Mouse (Mus musculus) kidney, postnatal 0 days (tissue): ENCODE measurements around the gene Ddx5. TPM values are rescaled to one million over a fixed set of nuclear protein-coding genes. Genes with fewer than 3 reads are reported as not detected.

Source experiments
- ATAC-seq: fragments of 200-750 bp; cut with Nextera tagmentation; replicated peaks from 2 replicates; pipeline ENCODE4 v1.8.0; 2017; ENCODE audit warnings: low read depth, moderate number of reproducible peaks, moderate TSS enrichment, moderate library complexity; ENCODE audit not compliant: low FRiP score
- DNase-seq: peaks from one replicate; pipeline ENCODE4 v3.0.0-alpha.2; 2016; ENCODE audit warnings: low spot score
- H3K27ac ChIP-seq: fragments of 300-500 bp; sonication (generic); 2 replicates; pipeline ENCODE4 v1.5.1; 2014; ENCODE audit warnings: mild to moderate bottlenecking
- H3K27me3 ChIP-seq: fragments of 300-500 bp; sonication (generic); 2 replicates; pipeline ENCODE4 v1.6.1; 2014; ENCODE audit warnings: low read length, mixed read lengths; ENCODE audit not compliant: insufficient read depth
- H3K36me3 ChIP-seq: fragments of 300-500 bp; sonication (generic); 2 replicates; pipeline ENCODE4 v1.6.1; 2014; ENCODE audit warnings: low read length, mixed read lengths; ENCODE audit not compliant: insufficient read depth
- H3K4me1 ChIP-seq: fragments of 300-500 bp; sonication (generic); replicated peaks from 2 replicates; pipeline ENCODE4 v1.6.1; 2014; ENCODE audit warnings: antibody characterized with exemption, low read length, mixed read lengths; ENCODE audit not compliant: insufficient read depth
- H3K4me2 ChIP-seq: fragments of 300-500 bp; sonication (generic); 2 replicates; pipeline ENCODE4 v1.6.1; 2014; ENCODE audit warnings: mild to moderate bottlenecking, low read length, moderate library complexity, mixed read lengths
- H3K4me3 ChIP-seq: fragments of 300-500 bp; sonication (generic); replicated peaks from 2 replicates; pipeline ENCODE4 v1.5.1; 2014; ENCODE audit warnings: low read depth, low read length
- H3K9ac ChIP-seq: fragments of 300-500 bp; sonication (generic); 2 replicates; pipeline ENCODE4 v1.6.1; 2014; ENCODE audit warnings: low read depth, low read length
- H3K9me3 ChIP-seq: fragments of 300-500 bp; sonication (generic); replicated peaks from 2 replicates; pipeline ENCODE4 v1.6.1; 2016; ENCODE audit warnings: low read length, inconsistent platforms, mixed read lengths
- CTCF ChIP-seq: IDR thresholded peaks from 2 replicates; pipeline ENCODE4 v1.5.1; 2016; ENCODE audit warnings: antibody characterized with exemption, low read depth, mild to moderate bottlenecking, moderate library complexity
- WGBS: fragments of 180-500 bp; shearing (Covaris S2); extraction: QIAGEN DNeasy Blood & Tissue Kit; methylation state at CpG from one replicate; pipeline ENCODE4 v1.1.7; 2014; 5-methylcytosine and 5-hydroxymethylcytosine counted together
- polyA plus RNA-seq: library from polyadenylated mRNA; unstranded; fragments of >200 nt; fragmentation: Nextera tagmentation; extraction: Ambion mirVana; gene quantifications from 2 replicates; pipeline ENCODE4 v1.2.1, GENCODE M21; 2015

Gene Ddx5
- polyA plus RNA-seq, 1 experiment from 2014 or later: 297 TPM

GRCm38 (mm10) chr11:106821397-106821796 lies 32.4 kb upstream of the Ddx5 start:
- Histone ChIP-seq H3K4me2 (no peak overlapping the region), H3K4me1 (no peaks in the 10 kb centered on the region), H3K4me3 (no peak overlapping the region), H3K9ac (no peak overlapping the region), H3K27ac (peak overlapping the region; percentile 28; the same call in 1 of the 2 replicates), H3K27me3 (no peaks in the 10 kb centered on the region), H3K36me3 (peaks cover 37% of the 10 kb centered on the region; the same call in 1 of the 2 replicates), H3K9me3 (no peaks in the 10 kb centered on the region)
- ATAC-seq: no peak
- WGBS: 79% methylated on average over 6 of the region's 6 CpGs
- DNase-seq: no peak
- TF ChIP-seq CTCF: no peak

- no peak overlapping the region for H3K27ac ChIP-seq
- 32% methylated on average over 4 of the region's 4 CpGs for WGBS
- DNase-seq: peak; percentile 36
- H3K4me3 ChIP-seq: no peak overlapping the region
- H3K9me3 ChIP-seq: no peaks in the 10 kb centered on the region
- H3K4me1 ChIP-seq: no peaks in the 10 kb centered on the region
- no peak for ATAC-seq
- no peak overlapping the region for H3K4me2 ChIP-seq
- no peak overlapping the region for H3K9ac ChIP-seq
- peaks cover 38% of the 10 kb centered on the region; the same call in 1 of the 2 replicates for H3K36me3 ChIP-seq
- TF ChIP-seq CTCF: no peak
- no peaks in the 10 kb centered on the region for H3K27me3 ChIP-seq
Measured at GRCm38 (mm10) chr11:106820972-106821371, 32.0 kb upstream of the Ddx5 start.

- H3K27me3 ChIP-seq: no peaks in the 10 kb centered on the region
- no peaks in the 10 kb centered on the region for H3K9me3 ChIP-seq
- 69% methylated on average over 6 of the region's 6 CpGs for WGBS
- ATAC-seq: no peak
- no peaks in the 10 kb centered on the region for H3K4me1 ChIP-seq
- H3K4me2 ChIP-seq: no peak overlapping the region
- DNase-seq: no peak
- no peak overlapping the region for H3K9ac ChIP-seq
- H3K4me3 ChIP-seq: no peak overlapping the region
- TF ChIP-seq CTCF: no peak
- no peak overlapping the region for H3K27ac ChIP-seq
- H3K36me3 ChIP-seq: peaks cover 44% of the 10 kb centered on the region; the same call in 1 of the 2 replicates
Measured at GRCm38 (mm10) chr11:106820252-106820651, 31.3 kb upstream of the Ddx5 start.

GRCm38 (mm10) chr11:106819595-106819994 lies 30.6 kb upstream of the Ddx5 start:
- Histone ChIP-seq H3K27ac (no peak overlapping the region), H3K36me3 (peaks cover 48% of the 10 kb centered on the region; the same call in 1 of the 2 replicates), H3K4me3 (no peak overlapping the region), H3K9ac (no peak overlapping the region), H3K4me2 (no peak overlapping the region), H3K4me1 (no peaks in the 10 kb centered on the region), H3K27me3 (no peaks in the 10 kb centered on the region), H3K9me3 (no peaks in the 10 kb centered on the region)
- WGBS: 85% methylated on average over 9 of the region's 9 CpGs
- DNase-seq (no peak), ATAC-seq (no peak)
- TF ChIP-seq CTCF: no peak

- Histone ChIP-seq H3K9me3 (no peaks in the 10 kb centered on the region), H3K27ac (no peak overlapping the region), H3K9ac (no peak overlapping the region), H3K27me3 (no peaks in the 10 kb centered on the region), H3K4me2 (no peak overlapping the region), H3K36me3 (peaks cover 51% of the 10 kb centered on the region; the same call in 1 of the 2 replicates), H3K4me3 (no peak overlapping the region), H3K4me1 (no peaks in the 10 kb centered on the region)
- ATAC-seq (no peak), DNase-seq (peak; percentile 47)
- TF ChIP-seq CTCF: no peak
- 45% methylated on average over 9 of the region's 9 CpGs for WGBS
Measured at GRCm38 (mm10) chr11:106818341-106818740, 29.4 kb upstream of the Ddx5 start.

- Histone ChIP-seq H3K4me1 (no peaks in the 10 kb centered on the region), H3K36me3 (peaks cover 46% of the 10 kb centered on the region; the same call in 1 of the 2 replicates), H3K9me3 (no peaks in the 10 kb centered on the region)
Measured at GRCm38 (mm10) chr11:106817808-106818207, 28.8 kb upstream of the Ddx5 start.

GRCm38 (mm10) chr11:106817156-106817555 lies 28.2 kb upstream of the Ddx5 start:
- ATAC-seq (no peak), DNase-seq (no peak)
- no peak overlapping the region for H3K27ac ChIP-seq
- H3K9me3 ChIP-seq: no peaks in the 10 kb centered on the region
- TF ChIP-seq CTCF: no peak
- H3K4me3 ChIP-seq: no peak overlapping the region
- no peak overlapping the region for H3K9ac ChIP-seq
- WGBS: 89% methylated on average over 3 of the region's 3 CpGs
- no peaks in the 10 kb centered on the region for H3K4me1 ChIP-seq
- no peak overlapping the region for H3K4me2 ChIP-seq
- H3K27me3 ChIP-seq: no peaks in the 10 kb centered on the region
- peaks cover 40% of the 10 kb centered on the region; the same call in 1 of the 2 replicates for H3K36me3 ChIP-seq

More at GRCm38 (mm10) chr11:106817808-106818207, 28.8 kb upstream of the Ddx5 start:
- no peaks in the 10 kb centered on the region for H3K27me3 ChIP-seq
- DNase-seq (no peak), ATAC-seq (no peak)
- no peak overlapping the region for H3K27ac ChIP-seq
- H3K9ac ChIP-seq: no peak overlapping the region
- no peak overlapping the region for H3K4me2 ChIP-seq
- H3K4me3 ChIP-seq: no peak overlapping the region
- TF ChIP-seq CTCF: no peak
- WGBS: 86% methylated on average over 6 of the region's 6 CpGs
